Mouse (Mus musculus): Measurements from ENCODE around the gene Ccnb1ip1. TPM values are rescaled to one million over a fixed set of nuclear protein-coding genes. Genes with fewer than 3 reads are reported as not detected.

The Ccnb1ip1 gene
- polyA plus RNA-seq, 1 experiment from 2014 or later, result not detected

DNA sequence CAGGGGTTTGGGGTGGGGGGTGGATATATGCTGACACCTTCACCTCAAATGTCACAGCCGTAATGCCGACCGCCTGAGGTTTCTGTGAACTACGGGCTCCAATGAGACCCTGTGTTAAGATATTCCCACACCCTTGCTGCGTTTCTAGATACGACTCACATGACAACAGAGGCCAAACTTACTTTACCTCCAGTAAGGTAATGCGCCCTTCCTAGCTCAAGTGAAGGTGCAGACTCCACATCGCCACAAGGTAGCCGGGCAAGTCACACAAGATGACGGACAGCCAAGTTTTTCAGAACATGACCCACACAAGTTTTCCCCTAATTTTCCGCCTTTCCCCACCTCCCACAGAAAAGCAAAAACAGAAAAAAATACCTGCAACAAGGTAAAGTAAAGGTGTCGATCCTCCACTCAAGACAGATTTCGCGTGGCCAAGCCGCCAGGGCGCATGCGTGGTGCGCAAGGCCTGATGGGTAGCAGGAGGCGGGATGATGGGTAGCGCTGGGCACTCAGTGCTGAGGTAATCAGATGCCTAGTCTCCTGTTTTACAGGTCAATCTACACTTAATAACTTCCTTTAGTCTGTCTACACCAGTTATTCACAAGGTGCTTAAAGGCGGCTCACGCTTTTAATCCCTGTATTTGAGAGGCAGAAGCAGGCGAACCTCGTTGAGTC, 12.1 kb downstream of the Ccnb1ip1 start:
- no peak overlapping the region for H3K4me2 ChIP-seq (replicated peaks; ENCODE audit: low read depth, low read length)
- no peak overlapping the region for H3K4me3 ChIP-seq (ENCODE audit: low read length)
- H3K9me3 ChIP-seq (ENCODE audit: control insufficient read depth, low read length), result no peaks in the 10 kb centered on the region
- no peaks in the 10 kb centered on the region for H3K36me3 ChIP-seq (ENCODE audit: control insufficient read depth, insufficient read depth, low read length)
- no peaks in the 10 kb centered on the region for H3K4me1 ChIP-seq (ENCODE audit: control insufficient read depth, insufficient read depth, low read length)
- no peak for ATAC-seq (ENCODE audit: low FRiP score, low TSS enrichment)
- no peaks in the 10 kb centered on the region for H3K27me3 ChIP-seq (ENCODE audit: control insufficient read depth, insufficient read depth, low read length)
- no peak overlapping the region for H3K27ac ChIP-seq (ENCODE audit: low read depth, low read length)
- WGBS, result 93% methylated on average over 24 of the region's 24 CpGs
- H3K9ac ChIP-seq (ENCODE audit: low read depth, low read length), result no peak overlapping the region

DNA sequence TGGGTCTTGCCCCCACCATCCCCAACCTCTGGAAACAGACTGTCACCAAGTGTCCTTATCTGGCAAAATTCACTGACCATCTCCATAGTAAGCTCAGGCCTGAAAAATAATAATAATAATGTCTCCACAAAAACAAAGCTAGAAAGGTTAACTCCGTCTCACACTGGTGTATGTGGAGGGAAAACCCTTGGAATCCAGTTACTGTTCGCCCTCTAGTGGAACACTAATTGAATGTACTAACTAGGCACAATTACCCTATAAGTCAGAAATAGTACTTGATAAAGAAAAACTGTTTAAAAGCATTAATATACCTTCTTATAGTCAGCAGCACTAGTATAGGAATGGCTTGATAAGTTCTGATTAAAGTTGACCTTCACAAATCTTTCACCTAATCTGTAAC, 19.4 kb downstream of the Ccnb1ip1 start:
- no peaks in the 10 kb centered on the region for H3K9me3 ChIP-seq (ENCODE audit: control insufficient read depth, low read length)
- H3K4me1 ChIP-seq (ENCODE audit: control insufficient read depth, insufficient read depth, low read length), result 0 out of 2 replicates have a peak, but pooled peaks cover 3% of the 10 kb centered on the region
- H3K4me3 ChIP-seq (ENCODE audit: low read length), result no peak overlapping the region
- H3K27ac ChIP-seq (ENCODE audit: low read depth, low read length), result no peak overlapping the region
- no peak for ATAC-seq (ENCODE audit: low FRiP score, low TSS enrichment)
- 8% methylated on average over 2 of the region's 2 CpGs for WGBS
- H3K9ac ChIP-seq (ENCODE audit: low read depth, low read length), result no peak overlapping the region
- no peaks in the 10 kb centered on the region for H3K36me3 ChIP-seq (ENCODE audit: control insufficient read depth, insufficient read depth, low read length)
- no peak overlapping the region for H3K4me2 ChIP-seq (replicated peaks; ENCODE audit: low read depth, low read length)
- H3K27me3 ChIP-seq (ENCODE audit: control insufficient read depth, insufficient read depth, low read length), result no peaks in the 10 kb centered on the region

DNA sequence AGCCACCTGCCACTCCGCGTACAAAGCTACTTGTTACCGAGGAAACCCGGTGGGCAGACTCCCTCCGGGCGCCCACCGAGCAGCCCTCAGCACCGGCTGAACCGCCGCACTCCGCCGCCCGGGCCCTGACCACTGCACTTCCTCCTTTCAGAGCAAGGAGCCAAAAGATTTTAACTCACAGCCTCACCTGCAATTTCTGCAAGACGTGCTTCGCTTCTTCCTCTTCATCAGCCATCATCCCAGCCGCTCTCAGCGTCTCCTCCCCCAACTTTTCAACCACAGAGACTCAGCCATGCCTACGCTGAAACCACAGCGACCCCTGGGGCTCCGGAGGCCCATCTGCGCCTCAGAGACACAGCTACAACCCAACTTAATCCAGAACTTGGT, 22.3 kb downstream of the Ccnb1ip1 start, which contains the start of gene Ttc5:
TSS of gene Ttc5 (minus strand) at position 269 of the 387 bp plus-strand sequence.
- Histone ChIP-seq H3K4me3 (ENCODE audit: low read length) (peak within 1 kb of the TSS; percentile 84), H3K27me3 (ENCODE audit: control insufficient read depth, insufficient read depth, low read length) (no peaks in the 10 kb centered on the region), H3K9me3 (ENCODE audit: control insufficient read depth, low read length) (no peaks in the 10 kb centered on the region), H3K4me2 (replicated peaks; ENCODE audit: low read depth, low read length) (peak within 1 kb of the TSS; percentile 69), H3K36me3 (ENCODE audit: control insufficient read depth, insufficient read depth, low read length) (no peaks in the 10 kb centered on the region; the same call in 1 of the 2 replicates), H3K27ac (ENCODE audit: low read depth, low read length) (0 out of 2 replicates have a peak within 1 kb of the TSS, but pooled peaks have one; percentile 30), H3K4me1 (ENCODE audit: control insufficient read depth, insufficient read depth, low read length) (0 out of 2 replicates have a peak, but pooled peaks cover 3% of the 10 kb centered on the region), H3K9ac (ENCODE audit: low read depth, low read length) (peak within 1 kb of the TSS; percentile 78)
- peak; percentile 93 for ATAC-seq (ENCODE audit: low FRiP score, low TSS enrichment)
- under 1% methylated on average over 21 of the region's 21 CpGs for WGBS

DNA sequence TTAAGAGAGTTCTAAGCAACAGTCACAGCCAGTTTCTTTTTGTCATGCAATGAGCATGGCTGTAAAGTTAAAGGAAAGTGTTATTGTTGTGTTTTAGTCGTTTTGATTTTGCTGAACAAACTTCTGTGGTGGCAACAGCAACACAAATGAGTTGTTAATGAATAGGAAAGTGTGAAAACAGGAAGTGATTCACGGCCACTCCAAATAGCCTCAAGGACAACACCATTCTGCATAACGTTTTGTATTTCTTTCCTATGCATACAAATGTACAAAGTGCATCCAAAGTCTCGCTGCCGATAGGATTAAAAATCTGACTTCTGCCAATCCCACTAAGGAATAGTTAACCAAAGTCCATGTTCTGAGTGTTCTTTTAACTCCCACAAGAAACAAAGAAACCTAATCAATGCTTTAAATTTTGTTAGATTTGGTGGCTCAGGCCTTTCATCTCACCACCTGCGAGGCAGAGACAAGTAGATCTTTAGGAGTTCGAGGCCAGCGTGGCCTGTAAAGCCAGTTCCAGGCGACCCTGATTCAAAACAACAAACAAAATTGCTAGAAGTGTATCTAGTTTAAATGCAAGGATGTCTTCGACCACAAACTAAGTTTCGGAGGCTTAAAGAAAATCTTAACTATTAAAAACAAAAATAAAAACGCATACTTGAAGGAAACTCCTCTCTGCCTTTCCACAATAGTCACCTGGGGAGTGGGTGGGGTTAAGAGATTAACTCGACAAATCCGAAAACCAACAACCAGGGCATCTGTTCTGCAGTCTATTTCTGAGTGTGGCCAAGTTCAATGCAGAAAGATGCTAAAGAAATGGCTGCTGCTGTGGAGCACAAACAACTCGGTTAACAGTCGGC, 22.9 kb downstream of the Ccnb1ip1 start:
- Histone ChIP-seq H3K9ac (ENCODE audit: low read depth, low read length) (peak overlapping the region; percentile 78), H3K27me3 (ENCODE audit: control insufficient read depth, insufficient read depth, low read length) (no peaks in the 10 kb centered on the region), H3K9me3 (ENCODE audit: control insufficient read depth, low read length) (no peaks in the 10 kb centered on the region), H3K4me1 (ENCODE audit: control insufficient read depth, insufficient read depth, low read length) (0 out of 2 replicates have a peak, but pooled peaks cover 3% of the 10 kb centered on the region), H3K4me3 (ENCODE audit: low read length) (peak overlapping the region; percentile 84), H3K4me2 (replicated peaks; ENCODE audit: low read depth, low read length) (peak overlapping the region; percentile 69), H3K27ac (ENCODE audit: low read depth, low read length) (0 out of 2 replicates have a peak overlapping the region, but pooled peaks have one; percentile 30), H3K36me3 (ENCODE audit: control insufficient read depth, insufficient read depth, low read length) (peaks cover 4% of the 10 kb centered on the region; the same call in 1 of the 2 replicates)
- 23% methylated on average over 16 of the region's 16 CpGs for WGBS
- ATAC-seq (ENCODE audit: low FRiP score, low TSS enrichment), result no peak

DNA sequence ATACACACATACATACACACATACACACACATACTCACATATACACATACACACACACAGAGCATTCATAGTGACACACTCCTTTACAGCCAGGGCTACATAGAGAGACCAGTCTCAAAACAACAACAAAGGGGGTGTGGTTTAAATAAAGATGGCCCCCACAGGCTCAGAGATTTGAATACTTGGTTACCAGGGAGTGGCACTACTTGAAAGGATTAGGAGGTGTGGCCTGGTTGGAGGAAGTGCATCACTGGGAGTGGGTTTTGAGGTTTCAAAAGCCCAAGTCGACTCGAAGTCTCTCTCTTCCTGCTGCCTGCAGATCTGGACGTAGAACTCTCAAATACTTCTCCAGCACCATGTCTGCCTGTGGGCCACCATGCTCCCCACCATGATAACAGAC, 25.4 kb downstream of the Ccnb1ip1 start:
- Histone ChIP-seq H3K27me3 (ENCODE audit: control insufficient read depth, insufficient read depth, low read length) (no peaks in the 10 kb centered on the region), H3K4me3 (ENCODE audit: low read length) (no peak overlapping the region), H3K27ac (ENCODE audit: low read depth, low read length) (no peak overlapping the region), H3K4me2 (replicated peaks; ENCODE audit: low read depth, low read length) (no peak overlapping the region), H3K36me3 (ENCODE audit: control insufficient read depth, insufficient read depth, low read length) (peaks cover 6% of the 10 kb centered on the region), H3K4me1 (ENCODE audit: control insufficient read depth, insufficient read depth, low read length) (0 out of 2 replicates have a peak, but pooled peaks cover 3% of the 10 kb centered on the region), H3K9me3 (ENCODE audit: control insufficient read depth, low read length) (no peaks in the 10 kb centered on the region), H3K9ac (ENCODE audit: low read depth, low read length) (no peak overlapping the region)
- ATAC-seq (ENCODE audit: low FRiP score, low TSS enrichment), result no peak
- 97% methylated on average over 3 of the region's 3 CpGs for WGBS

DNA sequence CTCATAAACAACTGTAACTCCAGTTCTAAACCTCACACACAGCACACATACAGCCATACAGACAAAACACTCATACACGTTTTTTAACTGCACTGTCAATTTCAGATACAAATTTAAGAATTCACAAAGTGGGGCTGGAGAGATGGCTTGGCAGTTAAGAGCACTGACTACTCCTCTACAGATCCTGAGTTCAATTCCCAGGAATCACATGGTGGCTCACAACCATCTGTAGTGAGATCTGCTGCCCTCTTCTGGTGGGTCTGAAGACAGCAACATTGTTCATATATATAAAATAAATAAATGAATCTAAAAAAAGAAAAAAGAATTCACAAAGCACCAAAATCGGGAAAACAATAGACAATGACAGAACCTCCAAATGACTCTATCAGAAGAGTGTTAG, 36.2 kb downstream of the Ccnb1ip1 start:
- H3K27me3 ChIP-seq (ENCODE audit: control insufficient read depth, insufficient read depth, low read length), result no peaks in the 10 kb centered on the region
- no peak overlapping the region for H3K27ac ChIP-seq (ENCODE audit: low read depth, low read length)
- no peak overlapping the region for H3K4me2 ChIP-seq (replicated peaks; ENCODE audit: low read depth, low read length)
- no peaks in the 10 kb centered on the region for H3K9me3 ChIP-seq (ENCODE audit: control insufficient read depth, low read length)
- WGBS, result 85% methylated on average over 2 of the region's 2 CpGs
- no peak overlapping the region for H3K9ac ChIP-seq (ENCODE audit: low read depth, low read length)
- no peak for ATAC-seq (ENCODE audit: low FRiP score, low TSS enrichment)
- no peaks in the 10 kb centered on the region for H3K4me1 ChIP-seq (ENCODE audit: control insufficient read depth, insufficient read depth, low read length)
- peaks cover 73% of the 10 kb centered on the region for H3K36me3 ChIP-seq (ENCODE audit: control insufficient read depth, insufficient read depth, low read length)
- H3K4me3 ChIP-seq (ENCODE audit: low read length), result no peak overlapping the region

DNA sequence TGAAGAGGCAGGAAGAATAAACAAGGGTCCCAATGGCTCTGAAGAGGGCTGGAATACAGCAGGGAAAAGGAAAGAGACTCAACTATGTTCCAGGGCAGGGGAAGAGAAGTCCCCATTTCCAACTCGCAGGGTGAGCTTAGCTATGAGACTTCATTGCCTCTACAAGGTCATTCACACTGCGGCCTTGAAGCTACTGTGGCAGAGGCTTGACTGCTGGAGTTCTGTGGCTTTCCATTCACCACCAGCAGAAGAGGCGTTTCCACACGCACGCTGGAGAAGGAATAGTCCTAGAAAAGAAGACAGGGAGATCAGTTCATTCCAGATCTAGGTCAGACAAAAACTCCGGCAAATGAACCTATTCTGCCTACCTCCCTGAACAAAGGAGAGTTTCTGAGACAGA, 41.8 kb downstream of the Ccnb1ip1 start:
- Histone ChIP-seq H3K4me1 (ENCODE audit: control insufficient read depth, insufficient read depth, low read length) (no peaks in the 10 kb centered on the region), H3K27me3 (ENCODE audit: control insufficient read depth, insufficient read depth, low read length) (no peaks in the 10 kb centered on the region), H3K36me3 (ENCODE audit: control insufficient read depth, insufficient read depth, low read length) (peaks cover 47% of the 10 kb centered on the region), H3K9me3 (ENCODE audit: control insufficient read depth, low read length) (no peaks in the 10 kb centered on the region), H3K4me2 (replicated peaks; ENCODE audit: low read depth, low read length) (no peak overlapping the region), H3K27ac (ENCODE audit: low read depth, low read length) (no peak overlapping the region), H3K4me3 (ENCODE audit: low read length) (no peak overlapping the region), H3K9ac (ENCODE audit: low read depth, low read length) (no peak overlapping the region)
- no peak for ATAC-seq (ENCODE audit: low FRiP score, low TSS enrichment)
- WGBS, result 98% methylated on average over 6 of the region's 6 CpGs

DNA sequence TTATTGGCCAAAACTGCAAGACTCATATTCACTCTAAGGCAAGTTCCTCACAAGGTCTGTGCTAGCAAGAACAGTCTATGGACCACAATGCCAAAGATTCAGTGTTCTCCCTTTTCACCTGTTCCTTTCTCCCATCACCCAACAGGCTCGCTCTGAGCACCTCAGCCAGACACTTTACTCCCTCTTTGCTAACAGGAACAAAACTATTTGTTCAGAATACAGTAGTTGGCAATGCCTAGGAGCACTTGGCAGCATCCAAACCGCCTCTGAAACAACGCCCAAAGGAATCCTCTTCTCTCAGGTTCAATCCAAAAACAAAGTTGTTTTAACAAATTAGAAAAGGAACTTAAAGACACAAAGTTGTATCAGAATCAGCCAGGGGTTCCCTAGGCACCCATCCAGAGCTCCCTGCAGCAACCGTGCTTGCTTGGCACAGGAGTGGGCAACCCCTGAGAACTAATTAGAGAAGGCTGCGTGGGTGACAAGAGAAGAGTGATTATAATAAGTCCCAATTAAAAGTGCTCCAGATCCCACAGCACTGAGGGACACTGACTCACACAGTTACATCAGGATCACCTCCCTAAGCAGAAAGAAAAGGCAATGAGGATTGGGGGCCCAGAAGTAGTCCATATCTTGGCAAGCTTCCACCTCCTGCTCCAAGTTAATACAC, 49.0 kb downstream of the Ccnb1ip1 start:
- Histone ChIP-seq H3K9me3 (ENCODE audit: control insufficient read depth, low read length) (no peaks in the 10 kb centered on the region), H3K4me1 (ENCODE audit: control insufficient read depth, insufficient read depth, low read length) (no peaks in the 10 kb centered on the region), H3K4me3 (ENCODE audit: low read length) (no peak overlapping the region), H3K27ac (ENCODE audit: low read depth, low read length) (no peak overlapping the region), H3K4me2 (replicated peaks; ENCODE audit: low read depth, low read length) (no peak overlapping the region), H3K9ac (ENCODE audit: low read depth, low read length) (no peak overlapping the region), H3K27me3 (ENCODE audit: control insufficient read depth, insufficient read depth, low read length) (no peaks in the 10 kb centered on the region), H3K36me3 (ENCODE audit: control insufficient read depth, insufficient read depth, low read length) (no peaks in the 10 kb centered on the region)
- 73% methylated on average over 5 of the region's 5 CpGs for WGBS
- no peak for ATAC-seq (ENCODE audit: low FRiP score, low TSS enrichment)

All from kidney, embryonic 14.5 days (tissue).